Mouse (Mus musculus) ES-E14 (cell line): ENCODE measurements around the gene Tnfsf4.

Experiments used
- HCFC1 ChIP-seq: IDR thresholded peaks from 2 replicates; pipeline ENCODE4 v1.6.1; 2012; ENCODE audit warnings: low read length, inconsistent platforms, borderline replicate concordance; ENCODE audit not compliant: insufficient read depth
- MAFK ChIP-seq: IDR thresholded peaks from 2 replicates; pipeline ENCODE4 v1.6.1; 2014; ENCODE audit warnings: mild to moderate bottlenecking, low read depth, low read length, inconsistent platforms; ENCODE audit not compliant: insufficient read depth

DNA sequence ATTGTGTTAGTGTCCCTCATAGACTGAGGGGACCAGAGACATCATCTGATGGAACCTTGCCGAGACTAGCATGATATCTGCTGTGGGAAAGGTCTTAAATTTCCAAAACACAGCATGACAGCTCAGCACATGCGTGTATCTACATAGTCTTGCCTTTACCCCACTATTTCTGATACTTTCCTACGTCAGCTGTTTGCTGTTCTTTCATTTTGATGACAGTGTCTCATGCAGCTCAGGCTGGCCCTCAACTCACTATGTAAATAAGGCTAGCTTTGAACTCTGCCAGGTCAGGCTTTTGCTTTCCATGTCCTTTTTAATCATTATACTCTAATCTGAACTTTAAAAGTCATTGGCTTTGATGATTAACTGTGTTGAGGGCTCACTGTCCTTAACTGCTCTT, 16.6 kb upstream of the Tnfsf4 start:
- TF ChIP-seq HCFC1: no peak
- TF ChIP-seq MAFK: no peak
